Mouse (Mus musculus) hindlimb bud, embryonic 11.5 days (tissue): ENCODE data around the gene Nepn.

Source experiments
- DNase-seq: peaks from one replicate; pipeline ENCODE4 v3.0.0-alpha.2; 2012; ENCODE audit warnings: low read depth, low spot score; ENCODE audit errors: extremely low spot score

Gene Nepn

GRCm38 (mm10) chr10:52399722-52400121, 10.9 kb downstream of the Nepn start:
- DNase-seq = no peak

- DNase-seq = no peak
Measured at GRCm38 (mm10) chr10:52405160-52405559, 16.4 kb downstream of the Nepn start.

GRCm38 (mm10) chr10:52407526-52407925, 18.8 kb downstream of the Nepn start:
- DNase-seq = no peak

- no peak for DNase-seq
Measured at GRCm38 (mm10) chr10:52415020-52415419, 26.2 kb downstream of the Nepn start.

- no peak for DNase-seq
Measured at GRCm38 (mm10) chr10:52416458-52416857, 27.7 kb downstream of the Nepn start.

GRCm38 (mm10) chr10:52417299-52417997, 28.7 kb downstream of the Nepn start, which contains the start of gene Nus1:
Nus1 (plus strand) TSS chr10:52417547.
- peak; percentile 77 for DNase-seq

GRCm38 (mm10) chr10:52417998-52418860, 29.5 kb downstream of the Nepn start:
- peak; percentile 24 for DNase-seq

GRCm38 (mm10) chr10:52418931-52419330, 30.2 kb downstream of the Nepn start:
- no peak for DNase-seq

GRCm38 (mm10) chr10:52419402-52419801, 30.6 kb downstream of the Nepn start:
- DNase-seq = no peak

- DNase-seq = no peak
Measured at GRCm38 (mm10) chr10:52420526-52420925, 31.8 kb downstream of the Nepn start.

- no peak for DNase-seq
Measured at GRCm38 (mm10) chr10:52421716-52422115, 32.9 kb downstream of the Nepn start.

- no peak for DNase-seq
Measured at GRCm38 (mm10) chr10:52423097-52423496, 34.3 kb downstream of the Nepn start.

GRCm38 (mm10) chr10:52426314-52426980, 37.7 kb downstream of the Nepn start:
- no peak for DNase-seq

GRCm38 (mm10) chr10:52427634-52428415, 39.1 kb downstream of the Nepn start:
- DNase-seq = no peak

GRCm38 (mm10) chr10:52430953-52431352, 42.2 kb downstream of the Nepn start:
- DNase-seq = no peak

- no peak for DNase-seq
Measured at GRCm38 (mm10) chr10:52434836-52435235, 46.1 kb downstream of the Nepn start.
